Mouse (Mus musculus) intestine, postnatal 0 days (tissue): Measurements from ENCODE around the gene Kat2b. TPM values are rescaled to one million over a fixed set of nuclear protein-coding genes. Genes with fewer than 3 reads are reported as not detected.
"Not testable (repeated sequence)": the region's sequence is repeated elsewhere in the genome, so short reads cannot be mapped to it uniquely, and the experiment has no call there.

Experiments used
- ATAC-seq: fragments of 200-750 bp; cut with Nextera tagmentation; 2 replicates; pipeline ENCODE4 v1.8.0; 2017; ENCODE audit warnings: mild to moderate bottlenecking, moderate TSS enrichment, moderate library complexity
- H3K27ac ChIP-seq: fragments of 300-500 bp; sonication (generic); 2 replicates; pipeline ENCODE4 v1.5.1; 2014; ENCODE audit warnings: mild to moderate bottlenecking, low read depth, low read length, moderate library complexity
- H3K27me3 ChIP-seq: fragments of 300-500 bp; sonication (generic); replicated peaks from 2 replicates; pipeline ENCODE4 v1.6.1; 2014; ENCODE audit warnings: low read length, mixed read lengths; ENCODE audit not compliant: control insufficient read depth, insufficient read depth
- H3K36me3 ChIP-seq: fragments of 300-500 bp; sonication (generic); 2 replicates; pipeline ENCODE4 v1.6.1; 2014; ENCODE audit warnings: mild to moderate bottlenecking, moderate library complexity; ENCODE audit not compliant: control insufficient read depth, insufficient read depth
- H3K4me1 ChIP-seq: fragments of 300-500 bp; sonication (generic); replicated peaks from 2 replicates; pipeline ENCODE4 v1.6.1; 2014; ENCODE audit warnings: antibody characterized with exemption, low read length, mixed read lengths; ENCODE audit not compliant: control insufficient read depth, insufficient read depth
- H3K4me2 ChIP-seq: fragments of 300-500 bp; sonication (generic); replicated peaks from 2 replicates; pipeline ENCODE4 v1.6.1; 2014; ENCODE audit warnings: low read depth, mild to moderate bottlenecking, moderate library complexity
- H3K4me3 ChIP-seq: fragments of 300-500 bp; sonication (generic); 2 replicates; pipeline ENCODE4 v1.5.1; 2014; ENCODE audit warnings: low read depth, low read length
- H3K9ac ChIP-seq: fragments of 300-500 bp; sonication (generic); 2 replicates; pipeline ENCODE4 v1.6.1; 2014; ENCODE audit warnings: mild to moderate bottlenecking, low read depth, low read length
- H3K9me3 ChIP-seq: fragments of 300-500 bp; sonication (generic); 2 replicates; pipeline ENCODE4 v1.6.1; 2016; ENCODE audit warnings: mixed run types; ENCODE audit not compliant: control insufficient read depth
- CTCF ChIP-seq: sonication (generic); IDR thresholded peaks from 2 replicates; pipeline ENCODE4 v1.5.1; 2016; ENCODE audit warnings: low read depth, mild to moderate bottlenecking, control low read depth, antibody characterized with exemption, moderate library complexity
- WGBS: fragments of 180-500 bp; shearing (Covaris S2); extraction: QIAGEN DNeasy Blood & Tissue Kit; methylation state at CpG from one replicate; pipeline ENCODE4 v1.1.7; 2014; 5-methylcytosine and 5-hydroxymethylcytosine counted together
- polyA plus RNA-seq: library from polyadenylated mRNA; unstranded; fragments of >200 nt; fragmentation: Nextera tagmentation; extraction: Ambion mirVana; gene quantifications from 2 replicates; pipeline ENCODE4 v1.2.1, GENCODE M21; 2015

Kat2b gene
- polyA plus RNA-seq, 1 experiment from 2014 or later = 5.9 TPM

DNA sequence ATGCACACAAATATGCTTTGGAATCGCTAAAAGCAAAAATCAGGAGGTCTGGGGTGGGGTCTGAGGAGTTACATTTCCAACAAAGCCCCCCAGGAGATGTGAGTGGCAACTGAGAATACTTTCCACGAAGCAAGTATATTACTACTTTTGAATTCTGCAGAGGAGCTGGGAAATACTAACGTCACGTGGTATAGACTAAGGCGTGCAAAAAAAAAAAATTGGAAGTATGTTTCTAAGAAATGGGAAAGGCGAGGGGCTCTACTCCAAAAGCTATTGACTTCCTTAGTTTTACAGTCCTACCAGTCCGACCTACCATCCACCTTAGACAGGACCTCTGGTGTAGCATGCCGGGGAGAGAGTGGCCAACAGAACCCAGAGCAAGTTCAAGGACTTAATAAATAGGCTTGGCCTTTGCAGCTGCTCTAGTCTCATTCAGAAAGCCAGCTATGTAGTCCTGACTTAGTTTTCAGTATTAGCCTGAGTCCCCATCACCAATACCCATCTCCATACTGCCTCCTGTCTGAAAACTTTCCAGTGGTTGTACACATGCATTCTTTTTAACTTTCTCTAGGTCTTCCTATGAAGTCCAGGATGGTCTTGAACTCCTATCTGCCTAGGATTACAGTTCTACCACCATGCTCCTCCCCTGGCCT is 2.2 kb downstream of the Kat2b start:
- ATAC-seq = no peak
- Histone ChIP-seq H3K4me2 (peak overlapping the region; percentile 98), H3K4me3 (peak overlapping the region; percentile 84), H3K36me3 (no peaks in the 10 kb centered on the region), H3K9ac (no peak overlapping the region; the same call in 1 of the 2 replicates), H3K4me1 (peaks cover 11% of the 10 kb centered on the region), H3K27me3 (no peaks in the 10 kb centered on the region), H3K27ac (no peak overlapping the region), H3K9me3 (no peaks in the 10 kb centered on the region)
- WGBS = 41% methylated on average over 8 of the region's 8 CpGs
- TF ChIP-seq CTCF = peak; percentile 21; the same call in 1 of the 2 replicates

DNA sequence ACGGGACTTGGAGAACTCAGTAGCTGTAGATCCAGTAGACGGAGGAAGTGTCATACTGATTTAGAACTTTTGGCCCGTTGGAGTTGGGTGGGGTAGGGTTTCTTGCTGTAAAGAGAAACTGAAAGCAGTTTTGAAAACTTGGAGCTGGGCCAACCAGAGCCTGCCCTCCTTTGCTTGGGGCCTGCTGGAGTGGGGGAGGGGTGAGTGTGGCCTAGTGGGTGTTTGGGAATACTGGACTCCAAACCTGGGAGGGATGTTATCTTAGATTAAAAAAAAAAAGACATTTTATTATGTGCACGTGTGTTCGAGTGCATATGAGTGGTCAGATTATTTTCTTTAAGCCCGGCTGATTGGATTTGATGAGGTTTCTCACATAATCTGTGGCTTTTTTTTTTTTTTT is 3.2 kb downstream of the Kat2b start:
- no peak for TF ChIP-seq CTCF
- H3K4me1 ChIP-seq = peaks cover 13% of the 10 kb centered on the region
- H3K4me3 ChIP-seq = peak overlapping the region; percentile 6; the same call in 1 of the 2 replicates
- H3K27ac ChIP-seq = peak overlapping the region; percentile 52
- H3K9ac ChIP-seq = no peak overlapping the region
- peak overlapping the region; percentile 53 for H3K4me2 ChIP-seq
- H3K36me3 ChIP-seq = no peaks in the 10 kb centered on the region
- H3K27me3 ChIP-seq = no peaks in the 10 kb centered on the region
- ATAC-seq = peak; percentile 51
- WGBS = 11% methylated on average over 6 of the region's 6 CpGs
- H3K9me3 ChIP-seq = no peaks in the 10 kb centered on the region

- Histone ChIP-seq H3K36me3 (no peaks in the 10 kb centered on the region), H3K27ac (peak overlapping the region; percentile 52), H3K27me3 (no peaks in the 10 kb centered on the region), H3K9ac (no peak overlapping the region), H3K9me3 (no peaks in the 10 kb centered on the region), H3K4me1 (peaks cover 13% of the 10 kb centered on the region), H3K4me2 (peak overlapping the region; percentile 53), H3K4me3 (no peak overlapping the region)
- TF ChIP-seq CTCF = no peak
- ATAC-seq = peak; percentile 68
- 17% methylated on average over 10 of the region's 10 CpGs for WGBS
These were observed 3.8 kb downstream of the Kat2b start for GRCm38 (mm10) chr17:53570361-53570875.

GRCm38 (mm10) chr17:53570932-53571331 is 4.3 kb downstream of the Kat2b start:
- H3K4me2 ChIP-seq, H3K4me3 ChIP-seq, H3K9me3 ChIP-seq, H3K9ac ChIP-seq, ATAC-seq, H3K27ac ChIP-seq, H3K36me3 ChIP-seq, H3K27me3 ChIP-seq: not testable (repeated sequence)
- WGBS = 88% methylated on average over 5 of the region's 5 CpGs
- peaks cover 13% of the 10 kb centered on the region for H3K4me1 ChIP-seq

DNA sequence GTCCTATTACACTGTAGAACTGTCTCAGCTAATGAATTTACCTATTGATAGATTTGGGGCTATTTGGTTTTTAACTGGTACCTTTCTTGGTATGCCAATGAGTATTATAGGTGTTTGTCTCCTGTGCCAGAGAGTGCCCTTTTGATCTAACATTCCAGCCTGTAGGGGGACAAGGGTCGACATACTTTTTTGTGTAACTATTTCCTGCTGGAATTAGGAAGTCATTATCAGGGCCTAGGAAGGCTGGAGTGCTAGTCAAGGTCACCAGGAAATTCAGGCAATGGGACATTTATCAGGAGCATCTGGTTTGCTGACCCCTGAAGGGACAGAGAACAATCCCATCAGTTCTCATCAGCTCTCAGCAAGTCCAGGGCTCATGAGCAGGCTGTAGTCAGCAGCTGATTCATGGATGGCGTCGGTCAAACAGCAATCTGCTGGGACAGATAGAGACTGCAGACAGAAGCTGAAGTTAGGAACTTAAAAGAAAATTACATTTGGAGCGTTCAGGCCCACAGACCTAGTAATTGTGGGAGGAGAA is 6.4 kb downstream of the Kat2b start:
- peak overlapping the region; percentile 11; the same call in 1 of the 2 replicates for H3K27ac ChIP-seq
- H3K27me3 ChIP-seq = no peaks in the 10 kb centered on the region
- H3K4me1 ChIP-seq = peaks cover 13% of the 10 kb centered on the region
- H3K36me3 ChIP-seq = no peaks in the 10 kb centered on the region
- TF ChIP-seq CTCF = peak; percentile 56
- H3K4me2 ChIP-seq = no peak overlapping the region
- no peak for ATAC-seq
- no peaks in the 10 kb centered on the region for H3K9me3 ChIP-seq
- WGBS = 54% methylated on average over 4 of the region's 4 CpGs
- no peak overlapping the region for H3K4me3 ChIP-seq
- no peak overlapping the region for H3K9ac ChIP-seq

DNA sequence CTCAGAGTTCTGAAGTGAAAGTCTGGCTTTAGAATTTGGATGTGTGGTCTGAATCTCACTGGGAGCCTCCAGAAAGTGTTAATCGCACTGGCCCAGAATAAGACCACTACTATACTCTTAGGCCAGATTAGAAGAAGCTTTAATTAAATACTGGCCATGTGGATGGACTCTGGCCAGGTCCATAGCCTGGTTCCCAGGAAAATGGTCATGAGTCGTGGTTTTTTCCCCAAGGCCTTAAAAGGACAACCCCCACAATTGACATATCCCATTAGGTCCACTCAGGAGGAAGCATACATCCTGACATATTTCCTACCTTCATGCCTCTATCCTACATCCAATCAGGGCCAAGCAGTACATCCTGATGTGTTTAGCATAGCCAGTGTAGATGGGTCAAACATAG is 10.5 kb downstream of the Kat2b start:
- 0 out of 2 replicates have a peak, but pooled peaks cover 2% of the 10 kb centered on the region for H3K4me1 ChIP-seq
- no peak overlapping the region for H3K4me2 ChIP-seq
- H3K4me3 ChIP-seq = no peak overlapping the region
- H3K27ac ChIP-seq = no peak overlapping the region
- no peak for TF ChIP-seq CTCF
- H3K9me3 ChIP-seq = no peaks in the 10 kb centered on the region
- no peaks in the 10 kb centered on the region for H3K27me3 ChIP-seq
- 74% methylated on average over 2 of the region's 2 CpGs for WGBS
- H3K9ac ChIP-seq = no peak overlapping the region
- ATAC-seq = no peak
- no peaks in the 10 kb centered on the region for H3K36me3 ChIP-seq
